Mouse (Mus musculus): ENCODE data around the gene Gm44596. TPM values are rescaled to one million over a fixed set of nuclear protein-coding genes. Genes with fewer than 3 reads are reported as not detected.
A peak's percentile ranks its signal among the peaks of the same experiment; 100 is the strongest.

The Gm44596 gene
- total RNA-seq, 2 experiments from 2014 or later, result not detected

DNA sequence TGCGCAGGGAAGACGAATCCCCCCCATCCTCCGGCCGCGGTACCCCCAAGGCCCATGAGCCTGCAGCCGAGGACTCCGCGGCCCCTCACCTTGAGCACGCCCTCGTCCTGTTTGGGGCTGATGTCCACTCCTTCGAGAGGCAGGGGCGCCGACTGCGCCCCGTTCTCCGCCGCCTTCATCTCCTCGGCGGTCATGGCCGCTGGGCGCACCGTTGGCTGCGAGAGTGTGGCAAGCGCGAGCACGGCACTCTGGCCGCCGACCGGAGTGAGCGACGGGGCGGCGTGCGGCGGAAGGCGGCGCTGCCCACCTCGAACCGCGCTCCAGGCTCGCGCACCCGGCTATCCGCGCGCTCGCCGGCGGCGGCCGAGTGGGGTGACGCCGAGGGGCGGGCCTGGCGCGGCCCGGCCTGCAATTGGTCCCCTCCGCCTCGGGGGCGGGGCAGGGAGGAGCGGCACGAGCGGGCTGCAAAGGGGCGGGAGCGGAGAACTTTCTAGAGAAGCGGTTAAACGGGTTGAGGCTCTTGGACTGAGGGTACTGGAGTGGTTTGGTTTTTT, 63.1 kb downstream of the Gm44596 start, which contains the start of gene Fkbp4:
TSS of gene Fkbp4 (minus strand) at position 361 of the 554 bp plus-strand sequence.
- peak; percentile 93 for DNase-seq (ENCODE audit: low spot score in 2 of 2)
- TF ChIP-seq CTCF (conservative IDR thresholded peaks at IDR 0.05), result peak; percentile 33; the same call in 1 of the 2 replicates
- H3K4me3 ChIP-seq, result peak within 1 kb of the TSS; percentile 92

GRCm38 (mm10) chr6:128438871-128439341, 63.6 kb downstream of the Gm44596 start:
- TF ChIP-seq CTCF (conservative IDR thresholded peaks at IDR 0.05), result no peak
- peak overlapping the region; percentile 57 for H3K27ac ChIP-seq
- peak overlapping the region; percentile 92 for H3K4me3 ChIP-seq
- no peak for DNase-seq (ENCODE audit: low spot score in 2 of 2)

More for the DNA sequence above, 63.1 kb downstream of the Gm44596 start, which contains the start of gene Fkbp4:
- H3K27ac ChIP-seq, result peak within 1 kb of the TSS; percentile 96

DNA sequence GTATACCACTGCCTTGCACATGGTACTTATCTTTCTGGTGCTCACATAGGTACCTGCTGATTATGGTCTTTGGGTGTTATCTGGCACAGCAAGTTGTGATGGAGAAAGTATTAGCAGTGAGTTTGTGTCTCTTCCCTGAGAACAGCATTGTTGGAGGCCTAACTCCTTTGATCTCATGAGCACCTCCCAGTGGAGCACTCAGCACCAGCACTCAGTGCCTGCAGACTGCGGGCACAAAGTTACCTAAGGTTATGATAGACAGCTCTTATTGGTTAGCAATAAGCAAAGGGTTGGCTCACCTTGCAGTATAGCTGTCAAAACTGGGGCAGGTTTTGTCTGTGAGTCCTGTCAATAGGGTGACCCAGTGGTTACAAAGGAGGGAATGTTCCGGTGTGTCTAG, 64.9 kb downstream of the Gm44596 start:
- Histone ChIP-seq H3K4me3 (no peak overlapping the region), H3K27ac (no peak overlapping the region)
- no peak for DNase-seq (ENCODE audit: low spot score in 2 of 2)
- peak; percentile 40 for TF ChIP-seq CTCF (conservative IDR thresholded peaks at IDR 0.05)

GRCm38 (mm10) chr6:128445761-128446535, 70.6 kb downstream of the Gm44596 start:
- DNase-seq (ENCODE audit: low spot score in 2 of 2), result peak; percentile 52 to 63
- peak; percentile 88 for TF ChIP-seq CTCF (conservative IDR thresholded peaks at IDR 0.05)
- H3K27ac ChIP-seq, result no peak overlapping the region
- H3K4me3 ChIP-seq, result peak overlapping the region; percentile 5

DNA sequence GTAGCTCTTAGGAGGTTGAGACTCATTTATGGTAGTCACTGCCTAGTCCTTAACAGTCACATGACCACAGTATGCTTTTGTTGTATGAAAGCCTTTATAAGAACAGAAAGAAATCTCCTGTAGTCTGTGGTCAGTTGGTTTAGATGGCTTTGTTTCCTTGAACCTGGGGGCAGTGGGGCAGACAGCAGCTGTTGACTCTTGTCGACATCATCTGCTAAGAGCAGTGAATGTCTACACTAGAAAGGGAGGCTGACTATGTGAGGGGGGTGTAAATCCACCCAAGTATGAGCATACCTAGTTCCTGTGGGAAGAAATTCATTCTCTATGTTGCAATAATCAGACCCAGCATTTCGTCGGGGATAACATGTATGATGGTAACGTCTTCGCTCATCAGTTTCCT, 71.8 kb downstream of the Gm44596 start:
- Histone ChIP-seq H3K27ac (no peak overlapping the region), H3K4me3 (no peak overlapping the region)
- no peak for TF ChIP-seq CTCF (conservative IDR thresholded peaks at IDR 0.05)
- no peak for DNase-seq (ENCODE audit: low spot score in 2 of 2)

GRCm38 (mm10) chr6:128455835-128456605, 80.7 kb downstream of the Gm44596 start:
- no peak; the same call in 1 of the 2 replicates for TF ChIP-seq CTCF (conservative IDR thresholded peaks at IDR 0.05)
- peak; percentile 60 to 65 for DNase-seq (ENCODE audit: low spot score in 2 of 2)
- no peak overlapping the region for H3K4me3 ChIP-seq
- H3K27ac ChIP-seq, result peak overlapping the region; percentile 70

Other genes starting within 250 kb of the Gm44596 start
- gene Tspan9, start 231.9 kb upstream of the Gm44596 start, total RNA-seq (2021), result 10 to 100 TPM; 42.2 to 45.6 TPM
- under 1 TPM; 0.86 to 0.87 TPM for gene Tead4, start 74.7 kb upstream of the Gm44596 start, total RNA-seq (2021)
- gene Tulp3, start 19.7 kb upstream of the Gm44596 start, total RNA-seq (2021), result 10 to 100 TPM; 23.1 to 24.8 TPM
- 10 to 100 TPM; 18.2 to 18.3 TPM for gene Rhno1, start 12.6 kb upstream of the Gm44596 start, total RNA-seq (2021)
- gene Foxm1, start 12.5 kb upstream of the Gm44596 start, total RNA-seq (2021), result 1 to 10 TPM; 1.8 to 3.5 TPM
- gene Tex52, start within 50 bp of the Gm44596 start, total RNA-seq (2021), result 1 to 10 TPM; 1.3 to 1.5 TPM
- 10 to 100 TPM; 18.4 to 20.3 TPM for gene Nrip2, start 23.8 kb downstream of the Gm44596 start, total RNA-seq (2021)
- 10 to 100 TPM; 23.8 to 28.6 TPM for gene Itfg2, start 49.4 kb downstream of the Gm44596 start, total RNA-seq (2021)
- 100 to 1,000 TPM; 105 to 115 TPM for gene Fkbp4, start 63.2 kb downstream of the Gm44596 start, total RNA-seq (2021)
- gene Pzp, start 151.2 kb downstream of the Gm44596 start, total RNA-seq (2021), result not detected
- gene A2ml1, start 206.1 kb downstream of the Gm44596 start, total RNA-seq (2021), result 10 to 100 TPM in 1 of 2 experiments, 1 to 10 TPM in 1; 9.8 to 10.4 TPM
- gene Klrb1a, start 248.0 kb downstream of the Gm44596 start, total RNA-seq (2021), result not detected